Mouse (Mus musculus): ENCODE measurements around the gene 3100002H09Rik.

GRCm38 (mm10) chr4:124615406-124615960 lies 4.9 kb upstream of the 3100002H09Rik start:
- no peak for TF ChIP-seq ZC3H11A (IDR thresholded peaks at IDR 0.05; ENCODE audit: borderline replicate concordance, low read depth, low read length)
- no peak for TF ChIP-seq ZNF384 (IDR thresholded peaks at IDR 0.05; ENCODE audit: low read depth, low read length)

Measured in ES-E14 (cell line).